Mouse (Mus musculus) forebrain, embryonic 15.5 days (tissue): ENCODE measurements around the gene Il18. TPM values are rescaled to one million over a fixed set of nuclear protein-coding genes. Genes with fewer than 3 reads are reported as not detected.

ENCODE experiments used
- ATAC-seq: fragments of 200-750 bp; cut with Nextera tagmentation; replicated peaks from 2 replicates; pipeline ENCODE4 v1.8.0; 2017; ENCODE audit warnings: mild to moderate bottlenecking, moderate TSS enrichment, moderate library complexity
- H3K27ac ChIP-seq: fragments of 300-500 bp; sonication (generic); replicated peaks from 2 replicates; pipeline ENCODE4 v1.5.1; 2015; ENCODE audit warnings: mild to moderate bottlenecking, inconsistent platforms
- H3K27me3 ChIP-seq: fragments of 300-500 bp; sonication (generic); 2 replicates; pipeline ENCODE4 v1.6.1; 2015; ENCODE audit warnings: inconsistent platforms
- H3K36me3 ChIP-seq: fragments of 300-500 bp; sonication (generic); 2 replicates; pipeline ENCODE4 v1.6.1; 2015; ENCODE audit warnings: mild to moderate bottlenecking, inconsistent platforms
- H3K4me1 ChIP-seq: fragments of 300-500 bp; sonication (generic); 2 replicates; pipeline ENCODE4 v1.6.1; 2015; ENCODE audit warnings: inconsistent platforms
- H3K4me2 ChIP-seq: fragments of 300-500 bp; sonication (generic); replicated peaks from 2 replicates; pipeline ENCODE4 v1.6.1; 2015; ENCODE audit warnings: mild to moderate bottlenecking, inconsistent platforms
- H3K4me3 ChIP-seq: fragments of 300-500 bp; sonication (generic); 2 replicates; pipeline ENCODE4 v1.5.1; 2015; ENCODE audit warnings: mild to moderate bottlenecking, inconsistent platforms
- H3K9ac ChIP-seq: fragments of 300-500 bp; sonication (generic); replicated peaks from 2 replicates; pipeline ENCODE4 v1.6.1; 2015; ENCODE audit warnings: mild to moderate bottlenecking, inconsistent platforms
- H3K9me3 ChIP-seq: fragments of 300-500 bp; sonication (generic); 2 replicates; pipeline ENCODE4 v1.6.1; 2016; ENCODE audit warnings: inconsistent platforms
- WGBS: fragments of 180-500 bp; shearing (Covaris S2); methylation state at CpG from one replicate; pipeline ENCODE4 v1.1.7; 2015; ENCODE audit warnings: mixed read lengths; 5-methylcytosine and 5-hydroxymethylcytosine counted together
- polyA plus RNA-seq: library from polyadenylated mRNA; unstranded; fragments of >200 nt; fragmentation: Nextera tagmentation; extraction: Ambion mirVana; gene quantifications from 2 replicates; pipeline ENCODE4 v1.2.1, GENCODE M21; 2015

Il18 gene
- 12.6 and 16.5 TPM in 2 replicates for polyA plus RNA-seq

GRCm38 (mm10) chr9:50554241-50555093 is at the start of gene Il18:
Gene Il18 (plus strand): TSS chr9:50554827.
- peak within 1 kb of the TSS; percentile 16; the same call in 1 of the 2 replicates for H3K9ac ChIP-seq
- no peaks in the 10 kb centered on the region for H3K27me3 ChIP-seq
- WGBS, result 11% methylated on average over 12 of the region's 12 CpGs
- H3K4me3 ChIP-seq, result peak within 1 kb of the TSS; percentile 29
- peak within 1 kb of the TSS; percentile 43 for H3K4me2 ChIP-seq
- no peaks in the 10 kb centered on the region for H3K9me3 ChIP-seq
- peaks cover 14% of the 10 kb centered on the region for H3K4me1 ChIP-seq
- peak; percentile 95 for ATAC-seq
- no peaks in the 10 kb centered on the region for H3K36me3 ChIP-seq
- H3K27ac ChIP-seq, result peak within 1 kb of the TSS; percentile 83

GRCm38 (mm10) chr9:50505405-50505804 is 49.2 kb upstream of the Il18 start:
- Histone ChIP-seq H3K27me3 (no peaks in the 10 kb centered on the region), H3K4me1 (no peaks in the 10 kb centered on the region), H3K4me2 (no peak overlapping the region), H3K4me3 (no peak overlapping the region), H3K9me3 (no peaks in the 10 kb centered on the region), H3K36me3 (no peaks in the 10 kb centered on the region), H3K9ac (no peak overlapping the region), H3K27ac (no peak overlapping the region)
- ATAC-seq, result no peak
- WGBS, result 72% methylated on average over 6 of the region's 6 CpGs

GRCm38 (mm10) chr9:50507570-50507969 is 47.1 kb upstream of the Il18 start:
- Histone ChIP-seq H3K9ac (no peak overlapping the region), H3K4me1 (no peaks in the 10 kb centered on the region), H3K4me3 (no peak overlapping the region), H3K9me3 (no peaks in the 10 kb centered on the region), H3K4me2 (no peak overlapping the region), H3K27ac (no peak overlapping the region), H3K36me3 (no peaks in the 10 kb centered on the region), H3K27me3 (no peaks in the 10 kb centered on the region)
- ATAC-seq, result no peak
- 84% methylated on average over 7 of the region's 7 CpGs for WGBS

GRCm38 (mm10) chr9:50515462-50515861 is 39.2 kb upstream of the Il18 start:
- ATAC-seq, result no peak
- no peaks in the 10 kb centered on the region for H3K27me3 ChIP-seq
- H3K27ac ChIP-seq, result no peak overlapping the region
- H3K4me3 ChIP-seq, result no peak overlapping the region
- H3K9me3 ChIP-seq, result no peaks in the 10 kb centered on the region
- H3K4me1 ChIP-seq, result no peaks in the 10 kb centered on the region
- no peaks in the 10 kb centered on the region for H3K36me3 ChIP-seq
- no peak overlapping the region for H3K9ac ChIP-seq
- WGBS, result 89% methylated on average over 5 of the region's 5 CpGs
- no peak overlapping the region for H3K4me2 ChIP-seq

GRCm38 (mm10) chr9:50518781-50519180 is 35.8 kb upstream of the Il18 start:
- 15% methylated on average over 2 of the region's 2 CpGs for WGBS
- H3K9ac ChIP-seq, result no peak overlapping the region

DNA sequence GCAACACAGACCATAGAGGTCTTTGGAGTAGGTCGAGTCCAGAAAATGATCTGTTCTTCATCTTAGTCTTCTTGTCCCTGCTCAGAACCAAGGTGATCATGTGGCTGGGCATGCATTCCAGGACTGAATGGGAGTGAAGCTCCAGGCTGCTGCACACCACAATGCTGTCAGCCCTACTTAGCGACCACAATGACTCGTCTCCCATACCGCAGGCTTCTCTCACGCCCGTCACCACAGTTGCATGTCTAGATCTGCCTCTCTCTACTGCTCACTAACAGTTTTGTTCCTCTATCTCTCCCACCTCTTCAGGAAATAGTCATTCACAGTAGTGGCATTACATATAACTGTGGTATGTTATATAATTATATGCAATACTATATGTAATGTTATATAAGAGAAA is 33.9 kb upstream of the Il18 start:
- Histone ChIP-seq H3K36me3 (no peaks in the 10 kb centered on the region), H3K27me3 (no peaks in the 10 kb centered on the region), H3K4me2 (no peak overlapping the region), H3K9me3 (no peaks in the 10 kb centered on the region), H3K9ac (no peak overlapping the region), H3K4me1 (no peaks in the 10 kb centered on the region), H3K4me3 (no peak overlapping the region), H3K27ac (no peak overlapping the region)
- WGBS, result 86% methylated on average over 6 of the region's 6 CpGs
- no peak for ATAC-seq

More at GRCm38 (mm10) chr9:50518781-50519180, 35.8 kb upstream of the Il18 start:
- H3K27ac ChIP-seq, result no peak overlapping the region
- no peaks in the 10 kb centered on the region for H3K4me1 ChIP-seq
- no peak overlapping the region for H3K4me2 ChIP-seq
- no peaks in the 10 kb centered on the region for H3K27me3 ChIP-seq
- no peak for ATAC-seq
- no peaks in the 10 kb centered on the region for H3K36me3 ChIP-seq
- no peak overlapping the region for H3K4me3 ChIP-seq
- no peaks in the 10 kb centered on the region for H3K9me3 ChIP-seq

DNA sequence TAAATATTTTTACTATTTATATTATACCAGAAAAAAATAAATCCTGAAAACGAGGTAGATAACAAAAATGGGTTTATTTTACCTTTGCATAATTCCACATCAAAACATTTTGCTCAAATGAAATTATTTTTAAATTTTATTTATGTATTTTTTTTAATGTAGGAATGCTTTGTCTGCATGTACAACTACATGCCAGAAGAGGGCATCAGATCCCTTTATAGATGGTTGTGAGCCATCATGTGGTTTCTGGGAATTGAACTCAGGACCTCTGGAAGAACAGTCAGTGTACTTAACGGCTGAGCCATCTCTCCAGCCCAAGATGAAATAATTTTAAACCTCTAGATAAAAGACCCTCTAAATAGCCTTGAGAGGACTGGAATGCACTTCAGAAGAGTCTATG is 33.1 kb upstream of the Il18 start:
- Histone ChIP-seq H3K36me3 (no peaks in the 10 kb centered on the region), H3K27me3 (no peaks in the 10 kb centered on the region), H3K4me3 (no peak overlapping the region), H3K4me2 (no peak overlapping the region), H3K9ac (no peak overlapping the region), H3K27ac (no peak overlapping the region), H3K4me1 (no peaks in the 10 kb centered on the region), H3K9me3 (no peaks in the 10 kb centered on the region)
- WGBS, result 57% methylated on average over 2 of the region's 2 CpGs
- no peak for ATAC-seq

- no peaks in the 10 kb centered on the region for H3K27me3 ChIP-seq
- 82% methylated on average over 5 of the region's 5 CpGs for WGBS
- no peak for ATAC-seq
- H3K36me3 ChIP-seq, result no peaks in the 10 kb centered on the region
- H3K9ac ChIP-seq, result no peak overlapping the region
- no peak overlapping the region for H3K4me3 ChIP-seq
- H3K4me1 ChIP-seq, result peaks cover 4% of the 10 kb centered on the region
- H3K4me2 ChIP-seq, result no peak overlapping the region
- H3K27ac ChIP-seq, result no peak overlapping the region
- H3K9me3 ChIP-seq, result no peaks in the 10 kb centered on the region
These were observed 32.1 kb upstream of the Il18 start for GRCm38 (mm10) chr9:50522574-50522973.

DNA sequence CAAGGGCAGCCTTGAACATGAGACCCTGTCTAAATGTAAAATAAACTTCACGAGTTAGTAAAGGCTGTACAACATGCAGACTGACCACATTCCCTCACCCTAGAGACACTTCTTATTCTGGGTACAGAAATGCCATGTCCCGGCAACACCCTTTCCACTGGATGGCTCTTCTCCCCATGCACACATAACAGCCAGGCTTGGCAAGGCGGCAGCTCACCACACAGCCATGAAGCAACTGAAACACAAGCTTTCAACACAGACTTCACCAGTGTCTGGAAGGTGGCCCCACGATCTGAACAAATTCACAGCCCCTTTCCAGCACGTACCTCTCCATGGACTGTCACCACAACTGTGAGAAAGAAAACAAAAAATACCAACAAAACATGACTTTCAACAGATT is 29.7 kb upstream of the Il18 start:
- ATAC-seq, result no peak

GRCm38 (mm10) chr9:50525585-50525984 is 29.0 kb upstream of the Il18 start:
- Histone ChIP-seq H3K27me3 (no peaks in the 10 kb centered on the region), H3K36me3 (no peaks in the 10 kb centered on the region), H3K4me3 (no peak overlapping the region), H3K4me2 (no peak overlapping the region), H3K9ac (no peak overlapping the region), H3K9me3 (no peaks in the 10 kb centered on the region), H3K27ac (no peak overlapping the region), H3K4me1 (peaks cover 9% of the 10 kb centered on the region)
- ATAC-seq, result no peak
- 82% methylated on average over 5 of the region's 5 CpGs for WGBS

More for the DNA sequence above, 29.7 kb upstream of the Il18 start:
- no peaks in the 10 kb centered on the region for H3K27me3 ChIP-seq
- H3K4me3 ChIP-seq, result no peak overlapping the region
- H3K27ac ChIP-seq, result no peak overlapping the region
- 91% methylated on average over 5 of the region's 5 CpGs for WGBS
- H3K4me2 ChIP-seq, result no peak overlapping the region
- H3K9ac ChIP-seq, result no peak overlapping the region
- no peaks in the 10 kb centered on the region for H3K9me3 ChIP-seq
- no peaks in the 10 kb centered on the region for H3K36me3 ChIP-seq
- peaks cover 9% of the 10 kb centered on the region for H3K4me1 ChIP-seq

- H3K4me2 ChIP-seq, result peak overlapping the region; percentile 59
- H3K27me3 ChIP-seq, result no peaks in the 10 kb centered on the region
- H3K4me3 ChIP-seq, result peak overlapping the region; percentile 92
- ATAC-seq, result peak; percentile 15; the same call in 1 of the 2 replicates
- H3K9me3 ChIP-seq, result no peaks in the 10 kb centered on the region
- no peaks in the 10 kb centered on the region for H3K36me3 ChIP-seq
- peaks cover 9% of the 10 kb centered on the region for H3K4me1 ChIP-seq
- 47% methylated on average over 7 of the region's 7 CpGs for WGBS
- H3K9ac ChIP-seq, result peak overlapping the region; percentile 86
- H3K27ac ChIP-seq, result 0 out of 2 replicates have a peak overlapping the region, but pooled peaks have one; percentile 88
These were observed 26.8 kb upstream of the Il18 start for GRCm38 (mm10) chr9:50527860-50528259.

- Histone ChIP-seq H3K4me3 (peak within 1 kb of the TSS; percentile 92), H3K27me3 (no peaks in the 10 kb centered on the region), H3K4me2 (peak within 1 kb of the TSS; percentile 59), H3K9me3 (no peaks in the 10 kb centered on the region), H3K4me1 (peaks cover 9% of the 10 kb centered on the region), H3K36me3 (no peaks in the 10 kb centered on the region), H3K27ac (peak within 1 kb of the TSS; percentile 88), H3K9ac (peak within 1 kb of the TSS; percentile 86)
- 0% methylated on average over 54 of the region's 54 CpGs for WGBS
- ATAC-seq, result peak; percentile 99
These were observed 26.2 kb upstream of the Il18 start, which contains the start of gene Pts for GRCm38 (mm10) chr9:50528293-50528892. Gene Pts (minus strand): TSS chr9:50528724.
